Mouse (Mus musculus) subcutaneous adipose tissue, adult 2 months (tissue): ENCODE measurements around the gene Crct1. TPM values are rescaled to one million over a fixed set of nuclear protein-coding genes. Genes with fewer than 3 reads are reported as not detected.

Experiments
- polyA plus RNA-seq: library from polyadenylated mRNA; depleted of rRNA; stranded (reverse); fragments of >200 nt; gene quantifications from 2 replicates; pipeline ENCODE4 v1.2.3, GENCODE M21; 2012; ENCODE audit warnings: low replicate concordance; rRNA removed

The Crct1 gene
- polyA plus RNA-seq = not detected in 2 replicates

GRCm38 (mm10) chr3:93015460-93016104, at the start of gene Crct1:
Gene Crct1, minus strand, starts transcription at chr3:93015687.

GRCm38 (mm10) chr3:93018960-93019359, 3.5 kb upstream of the Crct1 start, which contains the start of gene Lce1m:
Gene Lce1m, minus strand, starts transcription at chr3:93019060.

GRCm38 (mm10) chr3:92991926-92992325, 23.6 kb downstream of the Crct1 start, which contains the start of gene Lce3f:
Gene Lce3f, plus strand, starts transcription at chr3:92992226.

GRCm38 (mm10) chr3:92966761-92967160, 48.7 kb downstream of the Crct1 start, which contains the start of gene Lce3e:
Gene Lce3e, plus strand, starts transcription at chr3:92967061.

Other genes starting within 250 kb of the Crct1 start
- not detected in 2 replicates for gene Lce1i, start 236.8 kb downstream of the Crct1 start, polyA plus RNA-seq
- gene Lce1j, start 225.2 kb downstream of the Crct1 start, polyA plus RNA-seq = not detected in 2 replicates
- not detected in 2 replicates for gene Lce1k, start 207.8 kb downstream of the Crct1 start, polyA plus RNA-seq
- gene Kprp, start 188.4 kb downstream of the Crct1 start, polyA plus RNA-seq = not detected in 2 replicates
- gene Lce1l, start 164.4 kb downstream of the Crct1 start, polyA plus RNA-seq = not detected in 2 replicates
- gene 2310050C09Rik, start 145.5 kb downstream of the Crct1 start, polyA plus RNA-seq = not detected in 2 replicates
- not detected in 2 replicates for gene Lce3a, start 89.5 kb downstream of the Crct1 start, polyA plus RNA-seq
- not detected in 2 replicates for gene Lce3b, start 82.7 kb downstream of the Crct1 start, polyA plus RNA-seq
- gene Lce3c, start 71.2 kb downstream of the Crct1 start, polyA plus RNA-seq = 0.27 TPM in 1 of 2 replicates, not detected in the other
- gene Lce3d, start 58.3 kb downstream of the Crct1 start, polyA plus RNA-seq = not detected in 2 replicates
- gene Lce3e, start 48.6 kb downstream of the Crct1 start, polyA plus RNA-seq = not detected in 2 replicates
- gene Lce3f, start 23.5 kb downstream of the Crct1 start, polyA plus RNA-seq = not detected in 2 replicates
- gene Lce1m, start 3.4 kb upstream of the Crct1 start, polyA plus RNA-seq = not detected in 2 replicates
- gene Gm4858, start 53.1 kb upstream of the Crct1 start, polyA plus RNA-seq = not detected in 2 replicates
- gene Crnn, start 129.1 kb upstream of the Crct1 start, polyA plus RNA-seq = not detected in 2 replicates
- gene Flg2, start 181.6 kb upstream of the Crct1 start, polyA plus RNA-seq = not detected in 2 replicates